Mouse (Mus musculus): Measurements from ENCODE around the gene Brpf3. TPM values are rescaled to one million over a fixed set of nuclear protein-coding genes. Genes with fewer than 3 reads are reported as not detected.

Gene Brpf3
- polyA plus RNA-seq, 1 experiment from 2014 or later = 8.0 TPM

- Histone ChIP-seq H3K4me2 (replicated peaks) (no peak within 1 kb of the TSS), H3K27me3 (ENCODE audit: control insufficient read depth, insufficient read depth, low read length) (no peaks in the 10 kb centered on the region), H3K4me1 (replicated peaks; ENCODE audit: control insufficient read depth, insufficient read depth, low read length) (no peaks in the 10 kb centered on the region), H3K36me3 (replicated peaks; ENCODE audit: control insufficient read depth, insufficient read depth) (no peaks in the 10 kb centered on the region), H3K4me3 (replicated peaks; ENCODE audit: low read length) (no peak within 1 kb of the TSS), H3K27ac (no peak within 1 kb of the TSS), H3K9ac (no peak within 1 kb of the TSS), H3K9me3 (ENCODE audit: control insufficient read depth, low read length) (peaks cover 10% of the 10 kb centered on the region; the same call in 1 of the 2 replicates)
- 37% methylated on average over 12 of the region's 12 CpGs for WGBS
- no peak for DNase-seq (ENCODE audit: low spot score)
- ATAC-seq (ENCODE audit: low FRiP score) = no peak
Measured at GRCm38 (mm10) chr17:28858205-28858604, 57.3 kb downstream of the Brpf3 start, which contains the start of gene Pnpla1. Pnpla1 (plus strand) TSS chr17:28858411.

DNA sequence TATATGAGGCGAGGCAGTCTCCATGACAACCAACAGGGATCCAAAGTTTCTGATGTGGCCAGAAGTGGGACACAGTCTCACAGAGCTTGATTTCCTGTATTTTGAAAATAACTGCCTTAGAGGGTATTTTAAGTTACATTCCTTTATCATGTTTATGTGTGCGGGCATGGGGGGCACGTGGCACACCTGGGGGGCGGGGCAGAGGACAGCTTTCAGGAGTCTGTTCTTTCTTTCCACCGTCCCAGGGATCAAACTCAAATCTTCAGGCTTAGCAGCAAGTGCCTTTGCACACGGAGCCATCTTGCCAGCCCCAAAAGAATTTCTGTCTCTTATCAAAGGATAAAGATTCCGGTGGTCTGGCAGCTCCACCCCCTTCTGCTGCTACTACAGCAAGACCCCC, 63.0 kb downstream of the Brpf3 start:
- DNase-seq (ENCODE audit: low spot score) = no peak
- Histone ChIP-seq H3K27ac (no peak overlapping the region), H3K4me1 (replicated peaks; ENCODE audit: control insufficient read depth, insufficient read depth, low read length) (peaks cover 5% of the 10 kb centered on the region; the same call in 1 of the 2 replicates), H3K4me3 (replicated peaks; ENCODE audit: low read length) (no peak overlapping the region), H3K4me2 (replicated peaks) (no peak overlapping the region), H3K27me3 (ENCODE audit: control insufficient read depth, insufficient read depth, low read length) (no peaks in the 10 kb centered on the region), H3K36me3 (replicated peaks; ENCODE audit: control insufficient read depth, insufficient read depth) (no peaks in the 10 kb centered on the region), H3K9ac (no peak overlapping the region), H3K9me3 (ENCODE audit: control insufficient read depth, low read length) (no peaks in the 10 kb centered on the region)
- no peak for ATAC-seq (ENCODE audit: low FRiP score)
- WGBS = 72% methylated on average over 7 of the region's 7 CpGs

GRCm38 (mm10) chr17:28864464-28864863, 63.6 kb downstream of the Brpf3 start:
- DNase-seq (ENCODE audit: low spot score) (no peak), ATAC-seq (ENCODE audit: low FRiP score) (no peak)
- WGBS = 77% methylated on average over 6 of the region's 6 CpGs
- Histone ChIP-seq H3K9me3 (ENCODE audit: control insufficient read depth, low read length) (no peaks in the 10 kb centered on the region), H3K4me3 (replicated peaks; ENCODE audit: low read length) (no peak overlapping the region), H3K4me1 (replicated peaks; ENCODE audit: control insufficient read depth, insufficient read depth, low read length) (peaks cover 10% of the 10 kb centered on the region), H3K27me3 (ENCODE audit: control insufficient read depth, insufficient read depth, low read length) (no peaks in the 10 kb centered on the region), H3K9ac (no peak overlapping the region), H3K4me2 (replicated peaks) (no peak overlapping the region), H3K27ac (no peak overlapping the region), H3K36me3 (replicated peaks; ENCODE audit: control insufficient read depth, insufficient read depth) (no peaks in the 10 kb centered on the region)

- no peak overlapping the region for H3K4me2 ChIP-seq (replicated peaks)
- ATAC-seq (ENCODE audit: low FRiP score) = no peak
Measured at GRCm38 (mm10) chr17:28866921-28867320, 66.0 kb downstream of the Brpf3 start.

GRCm38 (mm10) chr17:28867381-28867780, 66.5 kb downstream of the Brpf3 start:
- H3K36me3 ChIP-seq (replicated peaks; ENCODE audit: control insufficient read depth, insufficient read depth) = no peaks in the 10 kb centered on the region
- H3K9me3 ChIP-seq (ENCODE audit: control insufficient read depth, low read length) = no peaks in the 10 kb centered on the region
- H3K4me1 ChIP-seq (replicated peaks; ENCODE audit: control insufficient read depth, insufficient read depth, low read length) = peaks cover 19% of the 10 kb centered on the region
- ATAC-seq (ENCODE audit: low FRiP score) (no peak), DNase-seq (ENCODE audit: low spot score) (no peak)
- no peak overlapping the region for H3K4me2 ChIP-seq (replicated peaks)
- H3K9ac ChIP-seq = no peak overlapping the region
- no peak overlapping the region for H3K4me3 ChIP-seq (replicated peaks; ENCODE audit: low read length)
- H3K27ac ChIP-seq = no peak overlapping the region
- H3K27me3 ChIP-seq (ENCODE audit: control insufficient read depth, insufficient read depth, low read length) = no peaks in the 10 kb centered on the region
- 80% methylated on average over 4 of the region's 4 CpGs for WGBS

More at GRCm38 (mm10) chr17:28866921-28867320, 66.0 kb downstream of the Brpf3 start:
- H3K9ac ChIP-seq = no peak overlapping the region
- no peaks in the 10 kb centered on the region for H3K27me3 ChIP-seq (ENCODE audit: control insufficient read depth, insufficient read depth, low read length)
- no peak for DNase-seq (ENCODE audit: low spot score)
- H3K36me3 ChIP-seq (replicated peaks; ENCODE audit: control insufficient read depth, insufficient read depth) = no peaks in the 10 kb centered on the region
- H3K4me3 ChIP-seq (replicated peaks; ENCODE audit: low read length) = no peak overlapping the region
- no peaks in the 10 kb centered on the region for H3K9me3 ChIP-seq (ENCODE audit: control insufficient read depth, low read length)
- peaks cover 19% of the 10 kb centered on the region for H3K4me1 ChIP-seq (replicated peaks; ENCODE audit: control insufficient read depth, insufficient read depth, low read length)
- H3K27ac ChIP-seq = no peak overlapping the region

- peak overlapping the region; percentile 14; the same call in 1 of the 2 replicates for H3K4me2 ChIP-seq (replicated peaks)
- WGBS = 39% methylated on average over 9 of the region's 9 CpGs
Measured at GRCm38 (mm10) chr17:28869412-28870110, 68.7 kb downstream of the Brpf3 start.

GRCm38 (mm10) chr17:28870435-28870834, 69.5 kb downstream of the Brpf3 start:
- 64% methylated on average over 5 of the region's 5 CpGs for WGBS
- H3K36me3 ChIP-seq (replicated peaks; ENCODE audit: control insufficient read depth, insufficient read depth) = no peaks in the 10 kb centered on the region
- no peak for DNase-seq (ENCODE audit: low spot score)

More at GRCm38 (mm10) chr17:28869412-28870110, 68.7 kb downstream of the Brpf3 start:
- Histone ChIP-seq H3K27ac (peak overlapping the region; percentile 94), H3K36me3 (replicated peaks; ENCODE audit: control insufficient read depth, insufficient read depth) (no peaks in the 10 kb centered on the region), H3K4me1 (replicated peaks; ENCODE audit: control insufficient read depth, insufficient read depth, low read length) (peaks cover 19% of the 10 kb centered on the region), H3K27me3 (ENCODE audit: control insufficient read depth, insufficient read depth, low read length) (no peaks in the 10 kb centered on the region), H3K9ac (no peak overlapping the region), H3K4me3 (replicated peaks; ENCODE audit: low read length) (no peak overlapping the region), H3K9me3 (ENCODE audit: control insufficient read depth, low read length) (no peaks in the 10 kb centered on the region)
- DNase-seq (ENCODE audit: low spot score) = peak; percentile 81
- peak; percentile 95 for ATAC-seq (ENCODE audit: low FRiP score)

DNA sequence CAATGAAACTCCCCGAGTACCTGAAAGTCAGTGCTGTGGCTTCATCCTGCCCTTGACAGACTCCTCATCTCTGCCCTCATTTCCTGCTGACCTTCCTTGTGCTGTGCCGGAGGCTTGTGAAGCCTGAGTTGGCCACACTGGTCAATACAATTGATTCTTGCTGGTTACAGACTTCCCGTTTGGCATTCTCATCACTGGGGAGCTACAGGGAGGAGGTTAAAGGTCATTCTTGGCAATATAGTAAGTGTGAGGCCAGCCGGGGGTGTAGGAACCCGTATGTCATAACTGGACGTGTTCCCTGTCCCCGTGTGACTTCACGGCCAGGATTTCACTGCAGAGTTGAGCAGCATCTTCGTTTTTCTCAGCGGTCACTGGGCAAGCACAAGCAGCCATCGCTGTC, 70.9 kb downstream of the Brpf3 start:
- no peak overlapping the region for H3K4me2 ChIP-seq (replicated peaks)
- no peak for ATAC-seq (ENCODE audit: low FRiP score)
- no peak for DNase-seq (ENCODE audit: low spot score)
- H3K36me3 ChIP-seq (replicated peaks; ENCODE audit: control insufficient read depth, insufficient read depth) = no peaks in the 10 kb centered on the region
- no peak overlapping the region for H3K9ac ChIP-seq
- H3K27me3 ChIP-seq (ENCODE audit: control insufficient read depth, insufficient read depth, low read length) = no peaks in the 10 kb centered on the region
- no peaks in the 10 kb centered on the region for H3K9me3 ChIP-seq (ENCODE audit: control insufficient read depth, low read length)
- no peak overlapping the region for H3K27ac ChIP-seq
- WGBS = 79% methylated on average over 11 of the region's 11 CpGs
- no peak overlapping the region for H3K4me3 ChIP-seq (replicated peaks; ENCODE audit: low read length)
- peaks cover 19% of the 10 kb centered on the region for H3K4me1 ChIP-seq (replicated peaks; ENCODE audit: control insufficient read depth, insufficient read depth, low read length)

More at GRCm38 (mm10) chr17:28870435-28870834, 69.5 kb downstream of the Brpf3 start:
- H3K4me3 ChIP-seq (replicated peaks; ENCODE audit: low read length) = no peak overlapping the region
- H3K4me2 ChIP-seq (replicated peaks) = no peak overlapping the region
- H3K27ac ChIP-seq = peak overlapping the region; percentile 94
- no peak for ATAC-seq (ENCODE audit: low FRiP score)
- H3K4me1 ChIP-seq (replicated peaks; ENCODE audit: control insufficient read depth, insufficient read depth, low read length) = peaks cover 19% of the 10 kb centered on the region
- no peaks in the 10 kb centered on the region for H3K27me3 ChIP-seq (ENCODE audit: control insufficient read depth, insufficient read depth, low read length)
- no peaks in the 10 kb centered on the region for H3K9me3 ChIP-seq (ENCODE audit: control insufficient read depth, low read length)
- no peak overlapping the region for H3K9ac ChIP-seq

DNA sequence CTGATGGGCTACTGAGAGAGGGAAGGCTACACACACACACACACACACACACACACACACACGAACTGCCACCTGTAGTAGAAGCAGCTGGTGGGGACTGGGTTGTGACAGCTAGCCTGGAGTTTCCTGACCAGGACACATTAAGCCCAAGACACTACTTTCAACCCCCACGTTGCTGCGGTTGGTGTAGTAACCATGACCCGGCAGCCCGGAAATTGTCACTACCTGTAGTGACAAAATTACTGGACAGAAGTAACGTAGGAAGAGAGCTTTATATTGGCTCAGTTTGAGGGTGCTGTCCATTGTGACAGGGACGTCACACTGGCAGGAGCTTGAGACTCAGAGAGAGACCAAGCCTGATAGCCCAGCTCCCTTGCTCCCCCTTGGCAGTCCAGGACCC, 71.4 kb downstream of the Brpf3 start:
- H3K27ac ChIP-seq = no peak overlapping the region
- H3K4me1 ChIP-seq (replicated peaks; ENCODE audit: control insufficient read depth, insufficient read depth, low read length) = peaks cover 19% of the 10 kb centered on the region
- no peak overlapping the region for H3K9ac ChIP-seq
- 90% methylated on average over 7 of the region's 7 CpGs for WGBS
- H3K9me3 ChIP-seq (ENCODE audit: control insufficient read depth, low read length) = no peaks in the 10 kb centered on the region
- ATAC-seq (ENCODE audit: low FRiP score) (no peak), DNase-seq (ENCODE audit: low spot score) (no peak)
- no peaks in the 10 kb centered on the region for H3K36me3 ChIP-seq (replicated peaks; ENCODE audit: control insufficient read depth, insufficient read depth)
- H3K27me3 ChIP-seq (ENCODE audit: control insufficient read depth, insufficient read depth, low read length) = no peaks in the 10 kb centered on the region
- H3K4me3 ChIP-seq (replicated peaks; ENCODE audit: low read length) = no peak overlapping the region
- H3K4me2 ChIP-seq (replicated peaks) = no peak overlapping the region
